Mouse (Mus musculus) liver, embryonic 14 days (tissue): ENCODE measurements around the gene Adamts5. TPM values are rescaled to one million over a fixed set of nuclear protein-coding genes. Genes with fewer than 3 reads are reported as not detected.

Source experiments
- polyA plus RNA-seq: library from polyadenylated mRNA; depleted of rRNA; stranded (reverse); fragments of >200 nt; gene quantifications from 2 replicates; pipeline ENCODE4 v1.2.3, GENCODE M21; 2012; rRNA removed

The Adamts5 gene
- polyA plus RNA-seq: 0.16 and 0.20 TPM in 2 replicates

DNA sequence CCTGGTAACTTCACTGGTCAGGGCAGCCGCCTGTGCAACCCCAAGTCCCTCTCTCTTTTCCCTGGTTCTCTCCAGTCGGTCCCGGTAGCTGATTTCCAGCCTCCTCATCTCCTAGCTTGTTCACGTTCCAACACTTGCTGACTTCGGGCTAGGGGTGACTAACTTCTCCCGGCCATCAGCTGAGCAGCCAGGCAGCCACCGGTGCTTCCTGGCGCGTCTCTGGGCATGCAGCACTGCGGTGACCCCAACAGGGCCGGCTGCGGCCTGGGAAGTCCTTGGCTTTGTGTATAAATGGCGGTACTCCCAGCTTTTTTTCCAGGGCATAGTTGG lies at the start of gene Adamts5:
Gene Adamts5, minus strand, starts transcription at position 248 of the 330 bp plus-strand sequence.

Other genes starting within 250 kb of the Adamts5 start
- 3.9 and 4.6 TPM in 2 replicates for gene Adamts1, start 98.7 kb downstream of the Adamts5 start, polyA plus RNA-seq